Mouse (Mus musculus) ES-E14 (cell line): ENCODE data around the gene Sipa1l3. TPM values are rescaled to one million over a fixed set of nuclear protein-coding genes. Genes with fewer than 3 reads are reported as not detected.
A peak's percentile ranks its signal among the peaks of the same experiment; 100 is the strongest.

Experiments used
- DNase-seq: peaks from one replicate; pipeline ENCODE4 v3.0.0-alpha.2; 2013; ENCODE audit warnings: low read depth, low spot score
- H3K27ac ChIP-seq: 2 replicates; pipeline ENCODE4 v1.5.1; 2012; ENCODE audit warnings: low read depth, mild to moderate bottlenecking, low read length, moderate library complexity, mixed read lengths; ENCODE audit not compliant: poor library complexity, insufficient read depth, severe bottlenecking
- H3K36me3 ChIP-seq: 2 replicates; pipeline ENCODE4 v1.6.1; 2012; ENCODE audit warnings: mild to moderate bottlenecking, low read length, moderate library complexity, mixed read lengths; ENCODE audit not compliant: control insufficient read depth, poor library complexity, insufficient read depth, severe bottlenecking
- H3K4me1 ChIP-seq, 2 experiments: fragments of 150-350 bp in 1 of 2; sonication (generic) in 1 of 2; 2 replicates each; pipeline ENCODE4 v1.6.1; 2012; ENCODE audit warnings: low read length in 2 of 2, mild to moderate bottlenecking in 1 of 2, mixed read lengths in 1 of 2; ENCODE audit not compliant: control insufficient read depth in 2 of 2, insufficient read depth in 2 of 2, poor library complexity in 1 of 2
- H3K4me3 ChIP-seq, 2 experiments: fragments of 150-350 bp in 1 of 2; sonication (generic) in 1 of 2; 2 replicates each; pipeline ENCODE4 v1.5.1; 2012; ENCODE audit warnings: low read length in 2 of 2, low read depth in 1 of 2, mild to moderate bottlenecking in 1 of 2, mixed read lengths in 1 of 2; ENCODE audit not compliant: insufficient read depth in 1 of 2, poor library complexity in 1 of 2, severe bottlenecking in 1 of 2
- H3K9ac ChIP-seq: 2 replicates; pipeline ENCODE4 v1.6.1; 2012; ENCODE audit warnings: low read depth, mild to moderate bottlenecking, low read length, mixed read lengths; ENCODE audit not compliant: poor library complexity, insufficient read depth, severe bottlenecking
- H3K9me3 ChIP-seq: fragments of 150-350 bp; sonication (generic); 2 replicates; pipeline ENCODE4 v1.6.1; 2012; ENCODE audit warnings: low read depth, mild to moderate bottlenecking, low read length; ENCODE audit not compliant: control insufficient read depth, insufficient read depth
- CHD2 ChIP-seq: IDR thresholded peaks from 2 replicates; pipeline ENCODE4 v1.6.1; 2014; ENCODE audit warnings: mild to moderate bottlenecking, low read depth, low read length, inconsistent platforms
- HCFC1 ChIP-seq: IDR thresholded peaks from 2 replicates; pipeline ENCODE4 v1.6.1; 2012; ENCODE audit warnings: low read length, inconsistent platforms, borderline replicate concordance; ENCODE audit not compliant: insufficient read depth
- MAFK ChIP-seq: IDR thresholded peaks from 2 replicates; pipeline ENCODE4 v1.6.1; 2014; ENCODE audit warnings: mild to moderate bottlenecking, low read depth, low read length, inconsistent platforms; ENCODE audit not compliant: insufficient read depth
- ZC3H11A ChIP-seq: IDR thresholded peaks from 2 replicates; pipeline ENCODE4 v1.6.1; 2012; ENCODE audit warnings: low read depth, mild to moderate bottlenecking, inconsistent platforms, low read length, borderline replicate concordance
- ZNF384 ChIP-seq: IDR thresholded peaks from 2 replicates; pipeline ENCODE4 v1.6.1; 2012; ENCODE audit warnings: low read depth, low read length, inconsistent platforms
- in situ Hi-C, 2 experiments: fragments of 600-800 bp; cut with MboI; formaldehyde crosslinking; loops; one replicate each; pipeline ENCODE4 v1.15.1; 2025; ENCODE audit warnings: low sequenced_read_pairs in 2 of 2, inconsistent platforms in 1 of 2; ENCODE audit not compliant: unreplicated experiment in 2 of 2
- total RNA-seq: library from RNA; depleted of rRNA; stranded (reverse); fragments of 300-350 nt; gene quantifications from 2 replicates; pipeline ENCODE4 v1.2.3, GENCODE M21; 2012

The Sipa1l3 gene
- total RNA-seq, 1 experiment, result 27.5 TPM

DNA sequence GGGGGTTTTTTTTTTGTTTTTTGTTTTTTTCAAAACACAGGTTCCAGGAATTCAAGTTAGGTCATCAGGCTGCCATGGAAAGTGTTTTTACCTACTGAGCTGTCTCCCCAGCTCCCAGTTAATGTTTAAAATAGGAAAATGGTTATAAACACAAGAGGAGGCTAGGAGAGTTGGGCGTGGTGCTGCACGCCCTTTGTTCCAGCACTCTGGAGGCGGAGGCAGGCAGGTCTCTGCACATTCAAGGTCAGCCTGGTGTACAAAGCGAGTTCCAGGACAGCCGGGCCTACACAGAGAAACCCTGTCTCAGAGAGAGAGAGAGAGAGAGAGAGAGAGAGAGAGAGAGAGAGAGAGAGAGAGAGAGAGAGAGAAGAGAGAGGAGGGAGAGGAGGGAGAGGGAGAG is 22.7 kb upstream of the Sipa1l3 start:
- TF ChIP-seq ZNF384 (no peak), MAFK (no peak), ZC3H11A (no peak), CHD2 (no peak), HCFC1 (no peak)
- Histone ChIP-seq H3K27ac (peak overlapping the region; percentile 81; the same call in 1 of the 2 replicates), H3K9ac (no peak overlapping the region; the same call in 1 of the 2 replicates), H3K9me3 (no peaks in the 10 kb centered on the region), H3K36me3 (no peaks in the 10 kb centered on the region), H3K4me1 (peaks cover 4 to 17% of the 10 kb centered on the region in 2 experiments), H3K4me3 (no peak overlapping the region)
- DNase-seq, result no peak
- in situ Hi-C loops, result no loop called here

DNA sequence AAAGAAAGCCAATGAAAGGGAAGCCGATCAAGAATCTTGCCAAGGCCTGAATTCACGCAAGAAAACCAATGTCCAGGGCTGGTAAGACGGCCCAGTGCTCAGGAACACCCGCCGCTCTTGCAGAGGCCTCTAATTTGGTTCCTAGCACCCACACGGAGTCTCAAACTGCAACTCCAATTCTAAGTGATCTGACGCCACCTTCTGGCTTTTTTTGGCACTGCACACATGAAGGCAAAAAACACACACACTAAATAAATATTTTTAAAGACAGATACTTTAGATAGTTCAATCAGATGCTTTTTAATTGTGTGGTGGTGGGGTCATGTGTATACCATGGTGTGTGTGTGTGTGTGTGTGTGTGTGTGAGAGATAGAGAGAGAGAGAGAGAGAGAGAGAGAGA is 22.2 kb upstream of the Sipa1l3 start:
- DNase-seq, result no peak
- Histone ChIP-seq H3K4me1 (peaks cover 4 to 17% of the 10 kb centered on the region in 2 experiments), H3K4me3 (no peak overlapping the region), H3K36me3 (no peaks in the 10 kb centered on the region), H3K9me3 (no peaks in the 10 kb centered on the region), H3K27ac (peak overlapping the region; percentile 80; the same call in 1 of the 2 replicates), H3K9ac (no peak overlapping the region)
- in situ Hi-C loops, result no loop called here
- TF ChIP-seq ZNF384 (no peak), ZC3H11A (peak; percentile 14; the same call in 1 of the 2 replicates), CHD2 (no peak), MAFK (no peak), HCFC1 (no peak)

DNA sequence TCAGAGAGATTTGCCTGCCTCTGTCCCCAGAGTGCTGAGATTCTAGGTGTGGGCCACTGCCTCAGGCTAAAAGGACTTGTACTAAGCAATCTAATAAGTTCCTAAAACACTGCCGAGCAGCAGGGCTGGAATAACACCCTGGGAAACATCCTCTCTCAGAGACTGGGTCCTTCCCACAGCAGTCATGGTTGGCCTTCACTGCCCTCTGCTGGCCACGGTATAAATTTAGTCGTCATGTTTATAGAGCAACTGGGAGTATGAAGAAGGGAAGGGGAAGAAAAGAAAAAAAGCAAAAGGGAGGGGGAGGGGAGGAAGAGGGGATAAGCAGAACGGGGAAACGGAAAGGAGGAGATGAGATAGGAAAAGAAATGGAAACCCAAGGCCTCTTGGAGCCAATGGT is 5.3 kb upstream of the Sipa1l3 start:
- Histone ChIP-seq H3K36me3 (no peaks in the 10 kb centered on the region), H3K4me1 (peaks cover 0 to 3% of the 10 kb centered on the region in 2 experiments; a peak in 1 of 4 replicates), H3K9me3 (no peaks in the 10 kb centered on the region), H3K9ac (no peak overlapping the region), H3K4me3 (no peak overlapping the region), H3K27ac (no peak overlapping the region)
- no peak for DNase-seq
- in situ Hi-C loops, result loop anchor here (5.0 to 10.0 kb wide), 2 partner anchors 129 to 141 kb away; no protein-coding TSS in a partner anchor
- 0 out of 2 replicates have a peak, but pooled peaks have one; percentile 55 for TF ChIP-seq ZC3H11A
- TF ChIP-seq ZNF384, result no peak

DNA sequence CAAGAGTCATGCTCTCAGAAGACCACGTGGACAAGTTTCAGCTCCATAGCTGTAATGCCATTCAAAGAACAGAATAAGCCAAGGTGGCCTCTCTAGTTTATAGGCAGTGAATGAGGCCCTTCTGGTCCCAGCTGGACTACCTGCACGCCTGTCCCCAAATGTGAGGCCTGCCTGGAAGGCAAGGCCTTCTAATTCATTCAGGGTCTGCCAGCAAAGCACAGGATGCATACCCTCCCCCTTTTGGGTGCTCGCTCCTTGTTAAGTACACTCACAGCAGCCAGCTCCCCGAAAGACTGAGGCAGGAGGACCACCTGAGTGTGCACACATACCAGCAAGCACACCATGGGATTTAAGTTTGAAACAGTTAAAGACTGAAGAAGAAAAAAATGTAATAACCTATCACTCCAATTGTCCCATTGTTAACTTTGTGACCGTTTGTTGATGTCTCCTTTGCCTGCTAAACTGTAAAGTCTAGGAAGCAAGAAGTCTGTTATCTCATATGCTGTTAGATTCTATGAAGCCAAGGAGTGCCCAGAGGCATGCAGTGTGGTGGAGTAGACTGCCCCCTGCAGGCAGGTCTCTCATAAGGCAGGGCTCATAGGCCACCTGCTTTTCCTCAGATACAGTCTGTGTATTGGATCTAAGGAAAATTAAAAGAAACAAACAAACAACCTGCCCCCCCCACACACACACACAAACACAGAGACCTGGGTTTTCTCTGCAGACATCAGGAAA is 3.6 kb upstream of the Sipa1l3 start:
- TF ChIP-seq ZC3H11A (peak; percentile 89; the same call in 1 of the 2 replicates), CHD2 (no peak)
- H3K9me3 ChIP-seq, result no peaks in the 10 kb centered on the region
- no peak overlapping the region for H3K27ac ChIP-seq
- peaks cover 2 to 3% of the 10 kb centered on the region in 2 experiments; a peak in 2 of 4 replicates for H3K4me1 ChIP-seq
- DNase-seq, result peak; percentile 70
- no peak overlapping the region for H3K4me3 ChIP-seq
- H3K36me3 ChIP-seq, result no peaks in the 10 kb centered on the region
- in situ Hi-C loops, result loop anchor here (5.0 to 10.0 kb wide), 2 partner anchors 127 to 140 kb away; no protein-coding TSS in a partner anchor
- H3K9ac ChIP-seq, result no peak overlapping the region

DNA sequence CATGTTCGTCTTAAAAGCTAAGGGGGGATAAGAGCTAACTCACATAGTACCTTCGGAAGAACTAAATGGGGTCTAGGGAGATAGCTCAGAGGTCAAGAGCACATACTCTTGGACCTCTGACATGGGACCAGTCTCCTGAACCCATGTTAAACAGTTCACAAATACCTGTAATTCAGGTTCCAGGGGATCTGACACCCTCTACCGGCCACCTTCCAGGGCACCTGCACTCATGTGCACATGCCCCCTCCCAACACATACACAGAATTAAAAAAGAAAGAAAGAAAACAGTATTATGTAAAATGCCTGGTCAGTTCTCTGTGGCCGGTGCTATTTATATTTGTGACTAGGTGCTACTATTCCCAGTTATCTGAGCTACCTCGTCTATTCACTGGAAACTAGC is 2.9 kb upstream of the Sipa1l3 start:
- Histone ChIP-seq H3K9ac (no peak overlapping the region), H3K27ac (no peak overlapping the region), H3K4me1 (peaks cover 2 to 3% of the 10 kb centered on the region in 2 experiments; a peak in 2 of 4 replicates), H3K9me3 (no peaks in the 10 kb centered on the region), H3K4me3 (no peak overlapping the region), H3K36me3 (no peaks in the 10 kb centered on the region)
- no peak for DNase-seq
- in situ Hi-C loops, result loop anchor here (5.0 to 10.0 kb wide), 2 partner anchors 127 to 139 kb away; no protein-coding TSS in a partner anchor
- TF ChIP-seq HCFC1 (no peak), MAFK (no peak), CHD2 (no peak), ZC3H11A (no peak), ZNF384 (no peak)
